Mouse (Mus musculus): ENCODE data around the gene Gnpnat1. TPM values are rescaled to one million over a fixed set of nuclear protein-coding genes. Genes with fewer than 3 reads are reported as not detected.
"Not testable (repeated sequence)": the region's sequence is repeated elsewhere in the genome, so short reads cannot be mapped to it uniquely, and the experiment has no call there.

The Gnpnat1 gene
- 29.5 and 30.2 TPM in 2 replicates for polyA plus RNA-seq (2014; fragmentation: Nextera tagmentation; extraction: Ambion mirVana)

- 83% methylated on average over 1 of the region's 3 CpGs for WGBS
- not testable (repeated sequence) for H3K27ac ChIP-seq; ATAC-seq (ENCODE audit: low FRiP score); DNase-seq (ENCODE audit: low spot score); H3K27me3 ChIP-seq (ENCODE audit: control insufficient read depth, insufficient read depth, low read length); H3K9ac ChIP-seq; H3K9me3 ChIP-seq (ENCODE audit: control insufficient read depth, low read length); H3K4me2 ChIP-seq (replicated peaks); H3K4me1 ChIP-seq (replicated peaks; ENCODE audit: control insufficient read depth, insufficient read depth, low read length); H3K4me3 ChIP-seq (replicated peaks; ENCODE audit: low read length); H3K36me3 ChIP-seq (replicated peaks; ENCODE audit: control insufficient read depth, insufficient read depth)
These were observed at the start of gene Gnpnat1 for GRCm38 (mm10) chr14:45404813-45405212. Gene Gnpnat1, minus strand, starts transcription at chr14:45404913.

GRCm38 (mm10) chr14:45453538-45454233, 49.0 kb upstream of the Gnpnat1 start:
- no peak overlapping the region for H3K4me2 ChIP-seq (replicated peaks)
- H3K4me3 ChIP-seq (replicated peaks; ENCODE audit: low read length), result no peak overlapping the region
- WGBS, result 71% methylated on average over 5 of the region's 5 CpGs
- ATAC-seq (ENCODE audit: low FRiP score), result no peak
- H3K27ac ChIP-seq, result peak overlapping the region; percentile 11; the same call in 1 of the 2 replicates
- H3K4me1 ChIP-seq (replicated peaks; ENCODE audit: control insufficient read depth, insufficient read depth, low read length), result peaks cover 20% of the 10 kb centered on the region
- DNase-seq (ENCODE audit: low spot score), result no peak
- H3K9me3 ChIP-seq (ENCODE audit: control insufficient read depth, low read length), result no peaks in the 10 kb centered on the region
- H3K27me3 ChIP-seq (ENCODE audit: control insufficient read depth, insufficient read depth, low read length), result no peaks in the 10 kb centered on the region
- no peak overlapping the region for H3K9ac ChIP-seq
- H3K36me3 ChIP-seq (replicated peaks; ENCODE audit: control insufficient read depth, insufficient read depth), result peaks cover 8% of the 10 kb centered on the region; the same call in 1 of the 2 replicates

- Histone ChIP-seq H3K36me3 (replicated peaks; ENCODE audit: control insufficient read depth, insufficient read depth) (0 out of 2 replicates have a peak, but pooled peaks cover 4% of the 10 kb centered on the region), H3K27me3 (ENCODE audit: control insufficient read depth, insufficient read depth, low read length) (no peaks in the 10 kb centered on the region), H3K27ac (peak overlapping the region; percentile 11; the same call in 1 of the 2 replicates), H3K4me2 (replicated peaks) (no peak overlapping the region), H3K9ac (no peak overlapping the region), H3K4me3 (replicated peaks; ENCODE audit: low read length) (no peak overlapping the region), H3K9me3 (ENCODE audit: control insufficient read depth, low read length) (no peaks in the 10 kb centered on the region), H3K4me1 (replicated peaks; ENCODE audit: control insufficient read depth, insufficient read depth, low read length) (peaks cover 20% of the 10 kb centered on the region)
- 31% methylated on average over 11 of the region's 11 CpGs for WGBS
- ATAC-seq (ENCODE audit: low FRiP score) (no peak), DNase-seq (ENCODE audit: low spot score) (no peak)
These were observed 48.3 kb upstream of the Gnpnat1 start for GRCm38 (mm10) chr14:45452861-45453512.

- ATAC-seq (ENCODE audit: low FRiP score) (no peak), DNase-seq (ENCODE audit: low spot score) (no peak)
- H3K9me3 ChIP-seq (ENCODE audit: control insufficient read depth, low read length), result no peaks in the 10 kb centered on the region
- no peaks in the 10 kb centered on the region for H3K36me3 ChIP-seq (replicated peaks; ENCODE audit: control insufficient read depth, insufficient read depth)
- H3K4me1 ChIP-seq (replicated peaks; ENCODE audit: control insufficient read depth, insufficient read depth, low read length), result peaks cover 20% of the 10 kb centered on the region
- no peak overlapping the region for H3K9ac ChIP-seq
- H3K27ac ChIP-seq, result no peak overlapping the region
- WGBS, result 57% methylated on average over 4 of the region's 4 CpGs
- no peak overlapping the region for H3K4me2 ChIP-seq (replicated peaks)
- H3K27me3 ChIP-seq (ENCODE audit: control insufficient read depth, insufficient read depth, low read length), result no peaks in the 10 kb centered on the region
- H3K4me3 ChIP-seq (replicated peaks; ENCODE audit: low read length), result no peak overlapping the region
These were observed 47.4 kb upstream of the Gnpnat1 start for GRCm38 (mm10) chr14:45452148-45452547.

- Histone ChIP-seq H3K36me3 (replicated peaks; ENCODE audit: control insufficient read depth, insufficient read depth) (no peaks in the 10 kb centered on the region), H3K4me1 (replicated peaks; ENCODE audit: control insufficient read depth, insufficient read depth, low read length) (peaks cover 15% of the 10 kb centered on the region), H3K9ac (no peak overlapping the region), H3K4me3 (replicated peaks; ENCODE audit: low read length) (no peak overlapping the region), H3K4me2 (replicated peaks) (no peak overlapping the region), H3K27me3 (ENCODE audit: control insufficient read depth, insufficient read depth, low read length) (no peaks in the 10 kb centered on the region), H3K9me3 (ENCODE audit: control insufficient read depth, low read length) (no peaks in the 10 kb centered on the region), H3K27ac (no peak overlapping the region)
- DNase-seq (ENCODE audit: low spot score) (no peak), ATAC-seq (ENCODE audit: low FRiP score) (no peak)
- WGBS, result 19% methylated on average over 2 of the region's 2 CpGs
These were observed 46.4 kb upstream of the Gnpnat1 start for GRCm38 (mm10) chr14:45451090-45451489.

DNA sequence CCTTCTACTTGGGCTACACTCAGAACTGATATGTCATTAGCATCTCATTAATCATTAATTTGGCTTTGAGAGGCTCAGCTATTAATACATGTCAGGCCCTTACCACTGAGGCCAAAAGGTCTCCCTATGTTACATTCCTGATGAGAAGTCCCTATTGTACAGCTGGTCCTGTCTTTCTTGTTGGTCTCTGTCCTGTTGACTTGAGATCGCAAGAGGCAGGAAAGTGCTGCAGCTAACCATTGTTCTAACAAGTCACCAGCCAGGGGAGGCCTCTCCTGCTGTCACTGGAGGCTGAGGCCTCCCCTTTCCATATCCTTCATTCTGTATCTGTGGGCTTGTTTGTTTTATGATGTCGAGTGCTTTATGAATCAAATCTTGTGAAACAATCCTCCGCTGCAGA, 42.1 kb upstream of the Gnpnat1 start:
- Histone ChIP-seq H3K9me3 (ENCODE audit: control insufficient read depth, low read length) (no peaks in the 10 kb centered on the region), H3K4me3 (replicated peaks; ENCODE audit: low read length) (no peak overlapping the region), H3K27me3 (ENCODE audit: control insufficient read depth, insufficient read depth, low read length) (no peaks in the 10 kb centered on the region), H3K9ac (no peak overlapping the region), H3K27ac (no peak overlapping the region), H3K4me2 (replicated peaks) (no peak overlapping the region), H3K4me1 (replicated peaks; ENCODE audit: control insufficient read depth, insufficient read depth, low read length) (peaks cover 3% of the 10 kb centered on the region; the same call in 1 of the 2 replicates), H3K36me3 (replicated peaks; ENCODE audit: control insufficient read depth, insufficient read depth) (no peaks in the 10 kb centered on the region)
- no peak for DNase-seq (ENCODE audit: low spot score)
- 44% methylated on average over 3 of the region's 3 CpGs for WGBS
- no peak for ATAC-seq (ENCODE audit: low FRiP score)

DNA sequence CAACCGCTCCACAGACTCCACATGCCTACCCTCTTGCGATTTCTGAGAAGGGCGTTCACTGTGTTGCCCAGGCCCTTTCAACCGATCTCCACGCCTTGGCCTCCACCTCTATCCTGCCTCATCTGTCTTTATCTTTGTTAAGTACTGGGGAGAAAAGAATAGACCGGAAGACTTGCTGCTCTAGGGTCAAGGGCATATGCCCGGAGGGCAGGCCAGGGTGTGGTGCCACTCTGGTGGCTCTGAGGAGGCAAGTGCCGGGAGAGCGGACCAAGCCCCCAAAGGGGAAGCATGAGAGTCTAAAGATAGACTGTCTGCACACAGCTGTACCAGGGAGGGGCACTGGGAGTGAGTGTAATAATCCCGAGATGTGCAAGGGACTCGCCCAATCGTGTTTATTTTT, 40.7 kb upstream of the Gnpnat1 start:
- no peak overlapping the region for H3K9ac ChIP-seq
- no peak overlapping the region for H3K4me3 ChIP-seq (replicated peaks; ENCODE audit: low read length)
- H3K27ac ChIP-seq, result no peak overlapping the region
- WGBS, result 57% methylated on average over 12 of the region's 12 CpGs
- H3K9me3 ChIP-seq (ENCODE audit: control insufficient read depth, low read length), result no peaks in the 10 kb centered on the region
- no peaks in the 10 kb centered on the region for H3K36me3 ChIP-seq (replicated peaks; ENCODE audit: control insufficient read depth, insufficient read depth)
- no peaks in the 10 kb centered on the region for H3K4me1 ChIP-seq (replicated peaks; ENCODE audit: control insufficient read depth, insufficient read depth, low read length)
- H3K4me2 ChIP-seq (replicated peaks), result no peak overlapping the region
- DNase-seq (ENCODE audit: low spot score) (no peak), ATAC-seq (ENCODE audit: low FRiP score) (no peak)
- no peaks in the 10 kb centered on the region for H3K27me3 ChIP-seq (ENCODE audit: control insufficient read depth, insufficient read depth, low read length)

- 51% methylated on average over 7 of the region's 7 CpGs for WGBS
- no peak for ATAC-seq (ENCODE audit: low FRiP score)
These were observed 40.2 kb upstream of the Gnpnat1 start for GRCm38 (mm10) chr14:45444870-45445269.

DNA sequence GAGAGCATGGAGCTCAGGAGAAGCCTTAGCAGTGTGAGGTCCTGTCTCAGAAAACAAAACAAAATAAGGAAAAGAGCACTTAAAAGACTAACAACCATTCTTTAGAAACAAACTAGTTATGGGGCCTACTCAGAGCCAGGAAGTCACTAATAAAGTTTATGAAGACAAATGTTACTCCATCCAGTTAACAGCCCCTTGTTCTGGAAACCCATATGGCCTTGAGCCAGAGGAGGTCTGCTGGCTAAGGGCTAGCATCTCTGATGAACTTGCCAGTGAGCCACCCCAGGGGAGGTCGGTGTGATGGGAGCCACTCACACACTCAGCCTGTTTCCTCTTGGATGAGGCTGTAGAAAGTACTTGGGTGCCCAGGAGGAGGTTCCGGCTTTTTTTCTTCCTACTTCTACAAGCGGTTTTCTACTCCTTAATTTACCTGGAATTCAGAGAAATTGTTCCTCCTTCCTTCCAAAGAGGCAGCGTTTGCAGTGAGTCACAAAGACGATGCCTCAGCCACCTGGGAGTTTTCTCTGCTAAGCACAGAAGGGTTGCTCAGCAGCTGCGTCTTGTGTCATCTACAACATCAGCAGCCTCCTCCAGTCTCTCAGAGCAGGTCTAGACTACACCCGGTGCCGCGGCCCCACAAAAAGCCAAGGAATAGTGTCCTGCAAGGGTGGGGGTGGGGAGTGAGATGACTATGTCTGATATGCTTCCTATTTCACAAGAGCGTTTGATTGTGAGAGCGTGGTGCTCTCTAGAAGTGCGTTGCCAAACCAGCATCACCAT, 38.3 kb upstream of the Gnpnat1 start:
- H3K4me1 ChIP-seq (replicated peaks; ENCODE audit: control insufficient read depth, insufficient read depth, low read length), result no peaks in the 10 kb centered on the region
- no peaks in the 10 kb centered on the region for H3K27me3 ChIP-seq (ENCODE audit: control insufficient read depth, insufficient read depth, low read length)
- no peak overlapping the region for H3K27ac ChIP-seq
- H3K4me2 ChIP-seq (replicated peaks), result no peak overlapping the region
- 74% methylated on average over 12 of the region's 12 CpGs for WGBS
- no peak overlapping the region for H3K4me3 ChIP-seq (replicated peaks; ENCODE audit: low read length)
- DNase-seq (ENCODE audit: low spot score), result no peak
- H3K36me3 ChIP-seq (replicated peaks; ENCODE audit: control insufficient read depth, insufficient read depth), result no peaks in the 10 kb centered on the region
- H3K9ac ChIP-seq, result no peak overlapping the region
- no peak for ATAC-seq (ENCODE audit: low FRiP score)
- no peaks in the 10 kb centered on the region for H3K9me3 ChIP-seq (ENCODE audit: control insufficient read depth, low read length)

More at GRCm38 (mm10) chr14:45444870-45445269, 40.2 kb upstream of the Gnpnat1 start:
- no peak overlapping the region for H3K27ac ChIP-seq
- H3K4me2 ChIP-seq (replicated peaks), result no peak overlapping the region
- no peaks in the 10 kb centered on the region for H3K36me3 ChIP-seq (replicated peaks; ENCODE audit: control insufficient read depth, insufficient read depth)
- no peak overlapping the region for H3K9ac ChIP-seq
- H3K9me3 ChIP-seq (ENCODE audit: control insufficient read depth, low read length), result no peaks in the 10 kb centered on the region
- H3K4me3 ChIP-seq (replicated peaks; ENCODE audit: low read length), result no peak overlapping the region
- H3K27me3 ChIP-seq (ENCODE audit: control insufficient read depth, insufficient read depth, low read length), result no peaks in the 10 kb centered on the region
- no peak for DNase-seq (ENCODE audit: low spot score)
- H3K4me1 ChIP-seq (replicated peaks; ENCODE audit: control insufficient read depth, insufficient read depth, low read length), result no peaks in the 10 kb centered on the region

All from hindbrain, embryonic 14.5 days (tissue).